Mouse (Mus musculus): Measurements from ENCODE around the gene Casq2. TPM values are rescaled to one million over a fixed set of nuclear protein-coding genes. Genes with fewer than 3 reads are reported as not detected.
A peak's percentile ranks its signal among the peaks of the same experiment; 100 is the strongest.

The Casq2 gene
- total RNA-seq, 1 experiment: 0.54 TPM

DNA sequence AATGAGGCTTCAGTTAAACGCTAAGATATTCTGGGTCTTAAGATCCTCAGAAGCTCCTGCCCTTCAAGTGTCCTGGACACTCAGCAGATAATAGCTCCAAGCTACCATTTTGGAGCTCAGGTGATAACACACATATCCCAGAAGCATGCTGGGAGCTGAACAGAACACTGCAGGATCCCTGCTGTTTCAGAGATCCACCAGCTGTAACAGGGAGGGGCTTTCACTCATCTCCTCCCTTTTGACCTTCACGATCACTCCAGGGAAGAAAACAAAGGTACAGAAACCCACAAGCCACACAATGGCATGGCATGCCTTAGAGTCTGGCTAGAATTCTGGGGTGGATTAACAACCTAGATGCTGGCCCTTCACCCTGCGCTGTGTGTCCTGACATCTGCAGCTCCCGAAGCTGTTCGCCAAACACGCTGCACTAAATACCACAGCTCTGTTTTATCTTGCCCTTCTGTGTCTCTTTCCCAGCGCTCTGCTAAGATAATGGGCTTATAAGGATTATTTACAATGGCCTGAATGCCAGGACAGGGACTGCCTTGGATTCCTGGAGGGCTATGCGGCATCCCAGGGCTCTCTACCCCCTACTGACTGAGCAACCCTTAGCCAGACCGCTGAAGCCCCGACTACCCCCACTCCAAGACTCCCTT is 81.5 kb downstream of the Casq2 start:
- DNase-seq (ENCODE audit: low read depth, low spot score): peak; percentile 81
- H3K9ac ChIP-seq (ENCODE audit: insufficient read depth, low read depth, low read length, poor library complexity, severe bottlenecking): peak overlapping the region; percentile 68; the same call in 1 of the 2 replicates
- peak overlapping the region; percentile 98 for H3K27ac ChIP-seq (ENCODE audit: insufficient read depth, low read depth, low read length, poor library complexity, severe bottlenecking)
- no peaks in the 10 kb centered on the region for H3K9me3 ChIP-seq (ENCODE audit: control insufficient read depth, insufficient read depth, low read depth, low read length)
- no peak for TF ChIP-seq ZC3H11A (IDR thresholded peaks at IDR 0.05; ENCODE audit: borderline replicate concordance, low read depth, low read length)
- TF ChIP-seq HCFC1 (IDR thresholded peaks at IDR 0.05; ENCODE audit: borderline replicate concordance, insufficient read depth, low read length): no peak
- no peak for TF ChIP-seq ZNF384 (IDR thresholded peaks at IDR 0.05; ENCODE audit: low read depth, low read length)
- TF ChIP-seq CHD2 (IDR thresholded peaks at IDR 0.05; ENCODE audit: low read depth, low read length): no peak
- TF ChIP-seq MAFK (IDR thresholded peaks at IDR 0.05; ENCODE audit: insufficient read depth, low read depth, low read length): no peak
- peak overlapping the region in 1 of 2 experiments; percentile 77; a peak in 2 of 4 replicates for H3K4me3 ChIP-seq (ENCODE audit: insufficient read depth in 1 of 2, low read depth in 1 of 2, low read length in 2 of 2, poor library complexity in 1 of 2, severe bottlenecking in 1 of 2)
- in situ Hi-C loops (cut with MboI; ENCODE audit: low sequenced_read_pairs in 2 of 2, unreplicated experiment in 2 of 2): no loop called here
- H3K36me3 ChIP-seq (ENCODE audit: control insufficient read depth, insufficient read depth, low read length, poor library complexity, severe bottlenecking): peaks cover 13% of the 10 kb centered on the region
- H3K4me1 ChIP-seq (ENCODE audit: control insufficient read depth in 2 of 2, insufficient read depth in 2 of 2, low read length in 2 of 2, poor library complexity in 1 of 2): peaks cover 19 to 26% of the 10 kb centered on the region in 2 experiments

DNA sequence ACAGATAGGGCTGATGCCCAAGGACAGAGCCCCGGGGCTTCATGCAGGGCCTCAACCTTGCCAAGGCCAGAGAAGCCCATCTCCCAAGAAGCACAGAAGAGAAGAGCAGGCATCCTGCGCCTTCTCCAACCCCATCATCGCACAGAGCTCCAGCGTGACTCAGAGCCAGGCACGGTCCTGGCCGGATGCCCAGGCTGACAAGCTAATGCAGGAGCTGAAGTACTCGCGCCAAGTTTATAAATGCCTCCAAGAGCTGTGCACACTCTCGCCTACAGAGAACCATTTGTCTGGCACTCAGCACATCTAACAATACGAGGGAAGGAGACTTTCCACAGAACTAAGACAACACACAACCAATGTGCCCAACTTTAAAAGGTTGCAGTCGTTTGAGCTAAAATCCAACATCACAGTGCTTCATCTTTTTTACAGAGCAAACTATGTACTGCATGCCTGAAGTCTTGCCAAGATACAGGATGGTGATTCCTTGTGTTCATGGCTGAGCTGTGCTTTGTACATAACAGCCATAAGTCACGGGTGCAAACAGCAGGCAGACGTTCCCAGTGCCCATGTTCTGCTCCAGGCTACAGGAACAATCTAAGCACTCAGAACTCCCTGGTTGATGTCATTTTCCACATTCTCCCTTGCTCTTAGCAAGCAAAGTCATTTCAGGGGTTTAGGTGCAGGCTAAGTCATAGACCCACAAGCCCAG is 83.1 kb downstream of the Casq2 start:
- in situ Hi-C loops (cut with MboI; ENCODE audit: low sequenced_read_pairs in 2 of 2, unreplicated experiment in 2 of 2): no loop called here
- H3K36me3 ChIP-seq (ENCODE audit: control insufficient read depth, insufficient read depth, low read length, poor library complexity, severe bottlenecking): peaks cover 3% of the 10 kb centered on the region; the same call in 1 of the 2 replicates
- H3K9me3 ChIP-seq (ENCODE audit: control insufficient read depth, insufficient read depth, low read depth, low read length): no peaks in the 10 kb centered on the region
- TF ChIP-seq HCFC1 (IDR thresholded peaks at IDR 0.05; ENCODE audit: borderline replicate concordance, insufficient read depth, low read length) (no peak), CHD2 (IDR thresholded peaks at IDR 0.05; ENCODE audit: low read depth, low read length) (no peak), ZC3H11A (IDR thresholded peaks at IDR 0.05; ENCODE audit: borderline replicate concordance, low read depth, low read length) (no peak), ZNF384 (IDR thresholded peaks at IDR 0.05; ENCODE audit: low read depth, low read length) (no peak), MAFK (IDR thresholded peaks at IDR 0.05; ENCODE audit: insufficient read depth, low read depth, low read length) (no peak)
- peak overlapping the region; percentile 23; the same call in 1 of the 2 replicates for H3K9ac ChIP-seq (ENCODE audit: insufficient read depth, low read depth, low read length, poor library complexity, severe bottlenecking)
- H3K27ac ChIP-seq (ENCODE audit: insufficient read depth, low read depth, low read length, poor library complexity, severe bottlenecking): peak overlapping the region; percentile 50
- DNase-seq (ENCODE audit: low read depth, low spot score): no peak
- no peak overlapping the region for H3K4me3 ChIP-seq (ENCODE audit: insufficient read depth in 1 of 2, low read depth in 1 of 2, low read length in 2 of 2, poor library complexity in 1 of 2, severe bottlenecking in 1 of 2)
- H3K4me1 ChIP-seq (ENCODE audit: control insufficient read depth in 2 of 2, insufficient read depth in 2 of 2, low read length in 2 of 2, poor library complexity in 1 of 2): peaks cover 19% of the 10 kb centered on the region in 2 experiments

DNA sequence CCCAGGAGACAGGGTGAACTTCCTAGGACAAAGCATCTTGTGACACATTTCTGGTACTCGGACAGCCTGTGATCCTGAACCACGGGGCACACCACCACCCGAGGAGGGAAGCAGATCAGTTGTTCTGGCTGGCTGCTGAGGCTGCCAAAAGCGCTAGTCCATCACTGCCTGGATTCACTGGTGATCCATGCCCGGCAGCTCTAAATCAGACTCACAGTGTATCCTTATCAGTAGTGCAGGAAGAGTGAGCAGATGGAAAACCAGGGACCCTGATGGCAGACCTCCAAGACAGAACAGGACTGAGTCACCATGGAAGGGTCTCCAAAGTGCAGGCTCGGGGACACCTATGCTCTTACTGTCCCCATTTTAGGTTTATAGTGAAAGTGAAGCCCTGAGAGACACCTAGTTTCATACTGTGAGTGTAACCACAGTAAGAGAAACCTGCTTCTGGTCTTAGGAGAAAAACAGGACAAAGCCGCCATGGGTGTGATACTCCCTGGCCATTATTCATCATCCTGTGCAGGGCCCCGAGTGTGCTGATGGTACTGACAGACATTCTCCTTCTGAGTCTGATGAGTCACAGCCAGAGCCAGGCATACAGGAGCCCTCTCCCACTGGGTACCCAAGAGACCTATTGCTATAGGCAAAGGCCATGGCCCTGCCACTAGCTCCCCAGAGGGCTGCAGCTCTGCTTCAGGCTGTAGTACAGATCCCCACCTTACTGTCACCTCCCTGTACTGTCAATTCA is 88.1 kb downstream of the Casq2 start:
- Histone ChIP-seq H3K27ac (ENCODE audit: insufficient read depth, low read depth, low read length, poor library complexity, severe bottlenecking) (no peak overlapping the region), H3K4me3 (ENCODE audit: insufficient read depth in 1 of 2, low read depth in 1 of 2, low read length in 2 of 2, poor library complexity in 1 of 2, severe bottlenecking in 1 of 2) (no peak overlapping the region), H3K4me1 (ENCODE audit: control insufficient read depth in 2 of 2, insufficient read depth in 2 of 2, low read length in 2 of 2, poor library complexity in 1 of 2) (peaks cover 4 to 7% of the 10 kb centered on the region in 2 experiments; a peak in 1 of 4 replicates), H3K36me3 (ENCODE audit: control insufficient read depth, insufficient read depth, low read length, poor library complexity, severe bottlenecking) (no peaks in the 10 kb centered on the region), H3K9ac (ENCODE audit: insufficient read depth, low read depth, low read length, poor library complexity, severe bottlenecking) (no peak overlapping the region), H3K9me3 (ENCODE audit: control insufficient read depth, insufficient read depth, low read depth, low read length) (no peaks in the 10 kb centered on the region)
- no peak for DNase-seq (ENCODE audit: low read depth, low spot score)
- TF ChIP-seq MAFK (IDR thresholded peaks at IDR 0.05; ENCODE audit: insufficient read depth, low read depth, low read length) (no peak), ZC3H11A (IDR thresholded peaks at IDR 0.05; ENCODE audit: borderline replicate concordance, low read depth, low read length) (no peak), ZNF384 (IDR thresholded peaks at IDR 0.05; ENCODE audit: low read depth, low read length) (no peak), HCFC1 (IDR thresholded peaks at IDR 0.05; ENCODE audit: borderline replicate concordance, insufficient read depth, low read length) (no peak), CHD2 (IDR thresholded peaks at IDR 0.05; ENCODE audit: low read depth, low read length) (no peak)
- in situ Hi-C loops (cut with MboI; ENCODE audit: low sequenced_read_pairs in 2 of 2, unreplicated experiment in 2 of 2): no loop called here

DNA sequence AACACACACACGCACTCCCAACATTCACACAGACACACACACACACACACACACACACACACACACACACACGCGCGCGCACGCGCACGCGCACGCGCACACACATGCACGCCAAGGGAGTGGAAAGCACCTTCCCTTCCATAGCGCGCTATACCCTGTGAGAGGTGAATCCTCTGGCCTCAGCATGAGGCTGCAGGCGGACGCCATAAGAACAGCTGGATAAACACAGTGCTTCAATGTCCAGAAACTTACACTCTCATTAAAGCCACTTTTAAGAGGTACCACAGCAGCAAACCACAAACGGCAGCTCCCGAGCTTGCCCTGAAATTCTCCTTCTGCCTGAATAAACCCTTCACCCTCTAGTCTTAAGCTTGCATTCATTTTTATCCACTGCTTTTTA is 89.5 kb downstream of the Casq2 start:
- Histone ChIP-seq H3K27ac (ENCODE audit: insufficient read depth, low read depth, low read length, poor library complexity, severe bottlenecking) (no peak overlapping the region), H3K36me3 (ENCODE audit: control insufficient read depth, insufficient read depth, low read length, poor library complexity, severe bottlenecking) (no peaks in the 10 kb centered on the region; the same call in 1 of the 2 replicates), H3K9me3 (ENCODE audit: control insufficient read depth, insufficient read depth, low read depth, low read length) (no peaks in the 10 kb centered on the region), H3K4me3 (ENCODE audit: insufficient read depth in 1 of 2, low read depth in 1 of 2, low read length in 2 of 2, poor library complexity in 1 of 2, severe bottlenecking in 1 of 2) (no peak overlapping the region), H3K4me1 (ENCODE audit: control insufficient read depth in 2 of 2, insufficient read depth in 2 of 2, low read length in 2 of 2, poor library complexity in 1 of 2) (peaks cover 2 to 4% of the 10 kb centered on the region in 2 experiments; a peak in 1 of 4 replicates), H3K9ac (ENCODE audit: insufficient read depth, low read depth, low read length, poor library complexity, severe bottlenecking) (peak overlapping the region; percentile 17; the same call in 1 of the 2 replicates)
- DNase-seq (ENCODE audit: low read depth, low spot score): no peak
- TF ChIP-seq HCFC1 (IDR thresholded peaks at IDR 0.05; ENCODE audit: borderline replicate concordance, insufficient read depth, low read length): no peak
- no peak for TF ChIP-seq ZNF384 (IDR thresholded peaks at IDR 0.05; ENCODE audit: low read depth, low read length)
- no peak for TF ChIP-seq CHD2 (IDR thresholded peaks at IDR 0.05; ENCODE audit: low read depth, low read length)
- no peak for TF ChIP-seq ZC3H11A (IDR thresholded peaks at IDR 0.05; ENCODE audit: borderline replicate concordance, low read depth, low read length)
- no peak for TF ChIP-seq MAFK (IDR thresholded peaks at IDR 0.05; ENCODE audit: insufficient read depth, low read depth, low read length)
- in situ Hi-C loops (cut with MboI; ENCODE audit: low sequenced_read_pairs in 2 of 2, unreplicated experiment in 2 of 2): no loop called here
